Mouse (Mus musculus): ENCODE measurements around the gene Cxcl17.

The Cxcl17 gene

DNA sequence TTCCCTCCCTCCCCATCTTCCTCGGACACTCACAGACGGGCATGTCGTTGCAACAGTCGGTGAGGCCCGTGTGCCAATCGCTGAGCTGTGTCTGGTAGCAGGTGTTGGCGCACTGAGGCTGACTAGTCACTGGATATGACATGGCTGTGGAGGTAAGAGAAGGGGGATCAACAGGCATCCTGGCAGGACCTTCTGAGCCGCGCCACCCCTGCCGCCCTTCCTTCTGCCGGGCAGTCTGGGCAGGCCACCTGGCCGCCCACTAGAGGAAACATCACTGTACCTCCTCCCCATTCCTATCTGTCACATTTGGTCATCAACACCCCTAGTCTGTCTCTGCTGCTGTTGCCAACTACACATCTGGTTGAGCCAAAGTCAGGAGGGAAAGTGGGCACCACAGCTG, 44.4 kb downstream of the Cxcl17 start:
- DNase-seq (ENCODE audit: low spot score) = no peak

DNA sequence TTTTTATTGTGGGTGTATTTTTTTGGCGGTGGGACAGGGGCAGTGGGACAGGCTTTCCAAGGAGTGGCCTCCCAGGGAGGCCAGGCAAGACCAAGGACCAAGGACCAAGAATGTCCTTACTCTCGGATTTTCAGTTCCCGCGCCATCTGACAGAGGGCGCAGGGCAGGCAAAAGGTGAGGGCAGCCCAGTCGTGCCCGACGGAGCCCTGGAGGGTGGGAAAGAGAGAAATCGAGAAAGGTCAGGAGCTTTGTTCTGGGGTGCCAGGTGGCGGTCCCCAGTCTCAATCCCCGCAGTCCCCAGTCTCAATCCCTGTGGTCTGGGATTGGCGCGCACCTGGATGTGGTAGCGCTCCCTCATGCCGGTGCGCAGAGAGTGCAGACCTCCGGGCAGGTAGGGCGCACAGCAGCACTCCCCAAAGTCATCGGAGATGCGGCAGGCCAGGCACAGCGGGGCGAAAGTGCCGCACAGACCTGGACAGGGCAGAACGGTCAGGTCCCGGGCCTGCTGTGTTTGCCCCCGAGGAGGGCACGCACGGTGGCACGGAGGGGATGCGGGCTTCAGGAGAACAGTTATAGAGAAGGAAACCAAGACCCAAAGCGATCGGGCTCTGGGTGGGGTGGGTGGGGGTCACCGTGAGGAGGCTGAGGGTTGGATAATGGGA, 44.9 kb downstream of the Cxcl17 start:
- no peak for DNase-seq (ENCODE audit: low spot score)

DNA sequence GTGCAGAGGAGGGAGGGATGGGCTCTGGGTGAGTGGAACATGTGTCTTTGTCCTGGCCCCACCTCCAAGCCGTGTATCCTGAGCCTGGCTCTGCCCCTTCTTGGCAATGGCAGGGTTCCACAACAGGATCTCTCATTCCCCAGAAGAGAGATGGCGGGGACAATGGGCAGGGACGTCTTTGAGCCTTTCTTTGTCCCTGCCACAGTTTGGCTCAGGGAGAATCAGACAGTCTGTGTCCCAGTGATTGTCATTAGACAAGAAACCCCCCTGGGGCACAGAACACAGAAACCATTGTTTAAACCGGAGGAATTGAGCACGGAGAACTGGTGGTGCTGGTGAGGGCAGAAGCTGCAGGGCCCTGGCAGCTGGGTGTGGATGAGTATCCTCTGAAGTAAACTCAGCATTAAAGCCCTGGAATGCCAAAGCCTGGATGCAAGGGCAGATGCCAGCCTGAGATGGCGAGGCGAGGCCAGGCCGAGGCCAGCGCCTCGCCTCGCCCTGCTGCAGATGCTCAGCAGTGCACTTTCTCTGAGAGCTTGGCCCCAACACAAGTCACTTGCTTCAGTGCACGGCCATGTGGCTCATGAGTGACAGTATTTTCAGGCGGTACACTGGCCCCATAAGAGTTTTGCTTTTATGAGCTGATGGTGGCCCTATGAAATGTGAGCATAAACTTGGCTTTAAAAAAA, 46.6 kb downstream of the Cxcl17 start:
- DNase-seq (ENCODE audit: low spot score) = no peak

DNA sequence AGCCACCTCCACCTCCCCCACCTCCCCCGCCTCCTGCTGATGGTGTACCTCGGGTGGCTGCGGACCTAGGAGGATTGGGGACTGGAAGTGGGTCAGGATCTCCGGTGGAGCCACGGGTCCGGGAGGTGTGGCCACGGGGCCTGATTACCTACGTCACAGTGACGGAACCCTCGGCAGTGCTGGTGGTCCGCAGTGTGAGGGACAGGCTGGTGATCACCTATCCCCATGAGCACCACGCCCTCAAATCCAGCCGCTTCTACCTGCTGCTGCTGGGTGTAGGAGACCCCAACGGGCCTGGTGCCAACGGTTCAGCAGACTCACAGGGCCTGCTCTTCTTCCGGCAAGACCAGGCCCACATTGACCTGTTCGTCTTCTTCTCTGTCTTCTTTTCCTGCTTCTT, 49.1 kb downstream of the Cxcl17 start:
- no peak for DNase-seq (ENCODE audit: low spot score)

DNA sequence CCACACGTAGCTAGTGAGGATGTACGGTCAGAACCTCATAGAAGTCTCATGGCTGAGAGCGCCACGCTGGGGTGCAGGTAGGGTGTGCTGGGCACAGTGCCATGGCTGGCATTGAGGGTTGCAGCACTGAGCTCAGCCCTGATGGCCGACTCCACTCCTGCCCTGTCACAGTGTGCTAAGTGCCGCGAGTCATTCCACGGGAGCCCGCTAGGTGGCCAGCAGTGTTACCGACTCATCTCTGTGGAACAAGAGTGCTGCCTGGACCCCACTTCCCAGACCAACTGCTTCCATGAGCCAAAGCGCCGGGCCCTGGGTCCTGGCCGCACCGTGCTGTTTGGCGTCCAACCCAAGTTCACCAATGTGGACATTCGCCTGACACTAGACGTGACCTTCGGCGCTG, 49.5 kb downstream of the Cxcl17 start:
- no peak for DNase-seq (ENCODE audit: low spot score)

DNA sequence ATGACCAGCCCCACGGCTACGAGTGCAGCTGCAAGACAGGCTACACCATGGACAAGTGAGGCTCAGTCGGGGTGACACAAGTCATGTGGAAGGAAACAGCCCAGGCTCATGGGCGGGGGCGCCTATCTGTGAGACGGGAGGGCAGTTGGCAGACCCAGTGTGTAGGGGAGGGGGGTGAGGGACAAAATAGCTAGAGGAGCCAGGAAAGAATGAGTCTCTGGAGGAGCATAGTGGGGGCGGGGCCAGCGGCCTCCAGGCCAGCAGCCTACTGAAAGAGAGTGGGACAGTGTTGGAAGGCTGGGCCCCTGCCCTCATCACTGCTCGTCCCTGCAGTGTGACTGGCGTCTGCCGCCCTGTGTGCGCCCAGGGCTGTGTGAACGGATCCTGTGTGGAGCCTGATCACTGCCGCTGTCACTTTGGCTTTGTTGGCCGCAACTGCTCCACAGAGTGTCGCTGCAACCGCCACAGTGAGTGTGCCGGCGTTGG, 53.9 kb downstream of the Cxcl17 start:
- no peak for DNase-seq (ENCODE audit: low spot score)
